Mouse (Mus musculus) testis, postnatal 14 days (tissue): ENCODE measurements around the gene Rab6a.

ENCODE experiments used
- DNase-seq: peaks from one replicate; pipeline ENCODE4 v3.0.0; 2021; ENCODE audit warnings: low spot score

Rab6a gene

DNA sequence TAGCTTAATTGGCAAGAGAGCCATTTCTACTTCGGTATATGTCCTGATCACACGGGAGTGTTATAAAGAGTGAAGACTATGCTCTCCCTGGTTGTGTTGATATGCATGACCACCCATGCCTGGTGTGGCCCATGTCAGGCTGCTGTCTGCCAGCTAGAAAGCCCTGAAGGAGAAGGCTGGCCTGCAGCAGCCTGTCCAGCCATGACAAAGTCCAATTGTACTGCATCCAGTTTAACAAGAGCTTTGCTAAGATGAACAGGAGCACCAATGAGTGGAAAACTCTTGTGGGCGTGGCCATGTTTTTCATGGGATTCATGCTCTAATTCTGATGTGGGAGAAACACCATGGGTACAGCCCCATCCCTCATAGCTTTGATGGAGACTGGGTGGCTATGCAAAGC is 17.3 kb downstream of the Rab6a start:
- DNase-seq = no peak

DNA sequence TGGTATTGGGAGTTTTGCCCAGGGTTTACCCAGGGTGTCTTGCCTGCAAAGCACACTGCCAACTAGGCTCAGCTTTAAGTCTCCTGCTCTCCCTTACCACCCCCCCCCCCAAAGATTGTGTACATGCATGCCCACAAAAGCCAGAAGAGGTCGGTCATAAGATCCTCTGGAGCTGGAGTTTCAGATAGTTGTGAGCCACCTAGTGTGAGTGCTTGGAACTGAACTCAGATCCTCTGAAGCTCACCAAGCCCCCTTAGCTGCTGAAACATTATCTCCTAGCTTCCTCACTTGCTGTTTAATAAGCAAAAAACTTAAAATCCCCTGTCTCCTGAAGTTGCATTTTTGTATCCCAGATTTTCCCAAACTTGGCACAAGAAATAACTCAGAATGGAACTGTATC is 30.4 kb downstream of the Rab6a start:
- no peak for DNase-seq

DNA sequence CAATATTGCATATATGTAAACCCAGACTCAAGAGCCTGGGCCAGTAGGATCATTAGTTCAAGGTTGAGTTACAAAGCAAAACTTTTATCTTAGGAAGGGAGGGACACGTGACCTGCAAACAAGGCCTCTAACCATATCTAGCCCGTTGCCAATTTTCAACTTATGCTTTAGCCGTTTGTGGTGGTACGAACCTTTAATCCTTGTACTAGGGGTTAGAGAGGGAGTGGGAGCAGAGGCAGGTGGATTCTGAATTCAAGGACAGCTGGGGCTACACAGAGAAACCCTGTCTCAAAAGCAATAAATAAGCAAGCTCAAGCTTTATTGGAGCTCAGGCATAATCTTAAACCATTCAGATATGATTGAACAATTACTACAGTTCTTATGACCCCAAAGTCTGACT is 35.2 kb downstream of the Rab6a start:
- no peak for DNase-seq

DNA sequence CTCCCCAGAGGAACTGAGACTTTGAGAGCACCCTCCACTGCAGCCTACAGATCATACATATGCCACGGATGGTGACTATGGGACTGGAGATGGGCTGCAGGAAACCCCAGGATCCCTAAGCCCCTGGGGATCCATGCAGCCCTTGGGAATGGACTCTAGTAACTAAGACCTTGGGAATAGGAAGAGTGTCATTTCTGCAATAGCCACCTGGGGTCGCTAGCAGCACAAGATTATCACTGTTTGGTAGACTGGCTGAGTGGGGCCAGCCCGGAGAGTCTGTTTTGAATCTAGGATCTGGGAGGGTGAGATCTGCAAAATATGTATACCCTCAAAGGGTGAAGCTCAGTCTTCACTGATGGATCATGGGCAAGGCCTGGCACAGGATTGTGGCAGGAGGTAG is 37.9 kb downstream of the Rab6a start:
- no peak for DNase-seq

DNA sequence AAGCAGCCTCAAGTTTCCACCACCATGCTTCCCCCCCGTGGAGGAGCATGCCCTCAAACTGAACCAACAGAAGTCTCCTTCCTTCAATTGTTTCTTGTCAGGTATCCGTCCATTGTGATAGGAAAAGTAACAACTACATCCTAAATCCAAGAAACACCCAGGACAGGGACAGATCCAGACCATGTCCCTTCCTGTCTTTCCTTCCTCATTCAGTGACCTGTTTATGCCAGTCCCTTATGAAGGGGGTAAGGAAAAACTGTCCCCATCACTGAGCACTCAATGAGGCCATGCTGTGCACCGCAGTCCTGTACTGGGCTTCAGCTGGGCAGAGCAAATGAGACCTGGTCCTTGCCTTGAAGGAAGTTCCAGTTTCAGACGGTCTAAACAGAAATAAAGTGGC is 41.9 kb downstream of the Rab6a start:
- no peak for DNase-seq

DNA sequence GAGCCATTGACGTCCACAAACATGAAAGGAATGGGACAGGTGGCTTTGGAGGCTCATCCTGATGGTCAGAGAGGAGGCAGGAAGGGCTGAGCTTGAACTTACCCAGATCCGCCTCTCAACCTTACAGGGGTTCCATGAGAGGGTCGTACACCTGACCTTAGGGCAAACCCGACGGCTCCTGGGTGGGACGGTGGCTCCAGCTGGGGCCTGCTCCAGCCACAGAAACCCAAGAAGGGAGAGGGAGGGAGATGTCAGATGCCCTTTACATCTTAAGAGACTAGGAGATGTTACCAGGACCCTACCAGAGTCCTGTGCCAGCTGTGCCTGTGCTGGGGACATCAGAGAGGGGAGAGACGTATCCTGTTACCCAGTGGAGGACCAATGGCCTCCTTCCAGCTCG is 42.6 kb downstream of the Rab6a start:
- DNase-seq = no peak

DNA sequence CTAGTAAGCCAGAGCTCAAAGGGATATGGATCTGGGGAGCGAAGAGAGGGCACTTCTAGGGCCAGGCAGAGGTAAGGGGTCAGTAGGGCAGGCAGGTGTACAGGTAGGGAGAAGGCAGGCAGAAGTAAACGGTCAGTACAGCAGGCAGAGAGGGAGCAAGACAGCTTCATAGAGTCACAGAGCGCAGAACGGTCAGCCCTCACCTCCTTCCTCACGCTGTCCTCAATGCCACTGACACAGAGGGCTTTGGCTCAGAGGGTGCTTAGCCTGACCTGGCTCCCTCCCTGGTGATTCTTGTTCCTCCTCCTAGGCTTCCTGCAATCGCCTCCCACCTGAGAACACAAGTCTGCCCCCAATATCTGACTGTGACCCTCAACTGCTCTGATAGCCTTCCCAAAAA is 43.2 kb downstream of the Rab6a start:
- DNase-seq = no peak

DNA sequence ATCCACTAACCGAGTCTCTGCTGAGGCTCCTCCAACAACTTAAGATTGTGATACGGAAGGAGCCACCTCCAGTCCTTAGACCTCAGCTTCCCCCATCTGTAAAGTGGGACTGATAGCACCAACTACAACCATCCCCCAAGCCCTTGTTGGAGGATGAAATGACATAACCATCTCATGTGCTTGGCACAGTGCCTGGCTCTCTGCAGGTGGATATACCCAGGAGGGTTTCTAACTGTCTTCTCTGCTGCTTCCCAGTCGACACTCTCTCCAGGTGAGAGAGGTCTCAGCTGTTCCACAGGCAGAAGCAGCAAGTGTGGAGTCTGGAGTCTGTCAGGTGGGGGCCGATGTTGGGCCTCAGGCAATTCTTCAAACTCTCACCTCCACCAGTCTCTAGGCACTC is 43.8 kb downstream of the Rab6a start:
- DNase-seq = no peak

DNA sequence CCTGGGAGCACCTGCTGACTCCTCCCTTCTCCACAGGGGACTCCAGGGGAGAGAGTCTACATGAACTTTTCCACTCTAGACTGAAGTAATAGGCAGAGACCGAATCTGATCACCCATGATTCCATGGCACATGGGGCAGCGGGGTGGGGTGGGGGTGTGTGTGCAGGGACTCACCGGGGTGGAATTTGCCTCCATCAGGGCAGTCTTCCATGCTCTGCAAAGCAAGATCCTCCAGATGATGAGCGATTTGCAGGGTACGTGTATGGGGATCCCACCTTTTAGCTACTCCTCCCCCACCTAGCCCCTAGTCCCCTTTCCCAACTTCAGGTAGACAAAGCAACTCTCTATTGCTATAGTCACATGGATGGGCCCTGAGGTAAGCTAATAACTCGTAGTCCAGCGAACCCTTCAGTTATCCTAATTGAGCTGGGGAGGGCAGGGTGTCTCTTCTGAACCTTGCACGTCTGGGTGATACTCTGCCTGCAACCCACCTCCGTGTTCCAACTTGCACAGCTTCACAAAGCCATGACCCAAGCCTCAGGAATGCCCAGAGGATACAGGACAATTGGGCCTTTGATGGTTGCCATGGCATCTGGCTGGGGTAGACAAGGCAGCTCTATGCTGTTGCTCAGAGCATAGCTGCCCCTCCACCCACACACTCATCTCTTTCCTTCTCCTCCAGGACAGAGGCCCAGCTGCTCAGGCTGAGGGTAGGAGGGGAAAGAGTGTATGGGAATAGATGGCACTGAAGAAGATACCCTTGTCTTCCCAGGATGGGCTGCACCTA is 46.5 kb downstream of the Rab6a start:
- no peak for DNase-seq

DNA sequence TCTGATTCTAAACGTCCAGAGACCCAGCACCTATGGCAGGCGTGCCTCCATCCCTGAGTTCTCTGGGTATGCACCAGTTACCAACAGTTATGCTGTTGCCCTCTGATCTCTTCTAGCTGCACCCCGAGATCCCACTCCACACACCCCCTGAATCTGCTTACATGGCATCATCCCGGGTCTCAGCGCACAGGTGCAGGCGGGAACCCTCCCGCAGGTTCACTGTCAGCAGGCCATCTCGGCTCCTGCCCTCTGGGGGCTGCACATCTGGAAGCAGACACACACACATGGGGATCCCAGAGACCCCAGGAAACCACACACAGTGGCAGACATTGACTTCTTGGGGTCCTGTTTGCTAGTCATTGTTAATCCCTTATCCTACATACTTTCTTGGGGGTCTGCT is 47.2 kb downstream of the Rab6a start:
- no peak for DNase-seq

DNA sequence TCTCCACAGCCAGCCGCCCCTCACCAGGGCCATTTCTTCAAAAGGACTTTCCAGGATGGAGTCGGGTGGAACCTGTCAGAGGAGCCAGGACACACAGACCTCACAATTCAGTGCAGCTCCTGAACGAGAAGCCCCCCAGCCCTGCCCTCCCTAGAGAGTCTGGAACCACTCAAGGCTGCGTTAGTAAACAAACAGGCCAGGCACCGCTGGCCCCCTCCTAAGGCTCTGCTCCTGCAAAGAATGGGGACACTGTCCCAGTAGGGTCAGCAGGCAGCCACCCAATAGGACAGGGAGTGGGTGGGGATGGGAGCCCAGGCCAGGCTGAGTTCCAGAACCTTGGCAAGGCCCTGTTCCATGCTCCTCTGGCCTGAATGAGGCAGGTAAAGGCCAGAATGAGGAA is 49.5 kb downstream of the Rab6a start:
- DNase-seq = no peak

DNA sequence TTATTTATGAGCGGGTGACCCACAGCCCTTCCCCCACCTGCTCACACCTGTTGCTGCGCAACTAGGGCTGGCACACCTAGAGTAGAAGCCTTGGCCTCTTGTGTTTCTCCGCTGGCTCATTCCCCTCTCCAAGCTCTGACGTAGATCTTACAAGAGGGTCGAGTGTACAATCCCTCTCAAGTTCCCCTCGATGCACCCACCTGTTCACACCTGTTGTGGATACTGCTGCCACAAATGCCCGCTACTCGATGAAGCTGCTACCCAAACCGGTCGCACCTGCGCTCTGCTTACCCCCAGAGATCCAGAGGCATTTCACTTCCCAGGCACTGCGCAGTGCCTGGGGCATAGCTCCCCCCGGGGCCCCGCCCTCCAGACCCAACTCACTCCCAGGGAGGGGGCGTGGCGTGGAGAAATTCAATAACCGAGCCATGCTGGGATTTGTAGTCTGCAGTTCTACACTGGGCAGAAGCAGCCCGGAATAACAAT is 50.9 kb downstream of the Rab6a start:
- DNase-seq = no peak

DNA sequence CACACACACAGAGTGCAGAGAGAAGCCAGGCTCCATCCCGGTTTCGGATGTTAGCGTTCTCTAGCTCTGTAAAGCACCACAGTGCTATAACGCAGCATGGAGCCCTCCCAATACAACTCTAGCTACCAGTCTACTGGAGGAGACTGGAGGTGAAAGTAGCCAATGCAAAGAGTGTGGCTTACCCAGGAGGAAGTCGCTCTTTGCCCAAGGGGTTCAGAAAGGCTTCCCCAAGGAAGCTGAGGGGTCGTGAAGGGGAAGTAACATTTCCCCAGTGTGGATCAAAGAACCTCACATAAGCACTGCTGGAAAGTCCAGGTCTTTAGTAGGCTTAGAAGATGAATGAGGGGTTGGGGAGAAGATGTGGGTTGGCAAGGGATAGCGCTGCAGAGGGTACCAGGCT is 54.1 kb downstream of the Rab6a start:
- no peak for DNase-seq

DNA sequence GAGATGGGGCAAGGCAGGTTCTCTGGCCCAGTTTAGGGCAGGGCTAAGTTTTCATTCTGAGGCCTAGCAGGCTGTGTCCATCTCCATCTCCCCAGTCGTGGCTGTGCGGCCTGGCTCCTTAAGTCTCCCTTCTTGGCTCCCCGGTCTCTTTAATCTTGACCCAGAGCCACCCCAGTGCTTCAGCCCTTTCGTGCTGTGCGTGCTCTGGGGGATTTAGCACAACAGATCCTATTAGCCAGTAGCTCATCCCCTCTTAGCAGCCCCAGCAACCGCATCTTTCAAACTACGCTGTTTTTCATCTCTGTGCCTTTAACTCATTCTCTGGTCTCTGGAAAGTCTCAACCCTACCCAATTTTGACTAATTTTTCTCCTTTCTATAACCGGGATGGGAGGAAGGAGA is 55.0 kb downstream of the Rab6a start, which contains the start of gene Plekhb1:
TSS of gene Plekhb1 (minus strand) at position 184 of the 400 bp plus-strand sequence.
- no peak for DNase-seq

DNA sequence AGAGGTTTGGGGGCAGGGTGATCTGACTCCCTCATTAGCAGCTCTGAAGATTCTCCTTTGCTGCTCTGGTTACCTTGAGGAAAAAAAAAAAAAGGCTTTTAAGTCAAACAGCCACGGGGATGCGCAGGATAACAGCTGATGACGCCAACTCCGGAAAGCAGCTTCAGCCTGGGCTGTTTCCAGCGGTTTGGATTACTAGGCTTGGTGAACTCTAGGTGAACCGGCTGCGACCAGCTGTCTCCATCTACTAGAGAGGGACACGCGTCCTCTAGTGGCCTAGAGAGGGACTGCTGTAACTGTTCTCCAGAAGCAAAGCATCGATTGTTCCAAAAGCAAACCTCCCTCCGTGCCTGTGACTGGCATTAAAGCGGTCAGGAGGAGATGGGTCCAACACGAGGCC is 56.0 kb downstream of the Rab6a start:
- peak; percentile 78 for DNase-seq

DNA sequence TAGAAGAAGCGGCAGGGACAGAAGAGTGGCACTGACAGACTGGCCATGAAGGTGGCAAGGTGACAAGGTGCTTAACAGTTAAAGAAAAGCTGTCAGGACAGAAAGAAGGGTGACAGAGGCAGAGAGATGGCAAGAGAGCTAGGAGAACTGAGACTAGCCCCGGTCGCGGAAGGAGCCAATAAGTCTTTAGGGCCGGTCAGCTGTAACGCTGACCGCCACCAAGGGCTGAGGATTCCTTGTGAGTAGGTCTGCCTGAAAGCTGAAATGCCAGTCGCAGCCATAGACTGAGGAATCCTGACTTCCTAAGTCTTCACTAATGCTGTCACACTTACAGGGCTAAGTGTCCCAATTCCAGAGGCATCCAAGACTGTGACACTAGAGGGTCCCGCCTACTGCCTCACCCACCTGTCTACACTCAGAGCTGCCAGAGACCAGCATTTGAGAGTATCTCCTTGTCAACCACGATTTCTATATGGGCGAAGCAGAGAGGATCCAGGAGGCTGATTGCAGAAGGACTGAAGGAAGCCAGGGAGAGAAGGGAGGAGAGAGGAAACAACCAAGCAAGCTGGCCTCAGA is 56.6 kb downstream of the Rab6a start:
- DNase-seq = no peak

DNA sequence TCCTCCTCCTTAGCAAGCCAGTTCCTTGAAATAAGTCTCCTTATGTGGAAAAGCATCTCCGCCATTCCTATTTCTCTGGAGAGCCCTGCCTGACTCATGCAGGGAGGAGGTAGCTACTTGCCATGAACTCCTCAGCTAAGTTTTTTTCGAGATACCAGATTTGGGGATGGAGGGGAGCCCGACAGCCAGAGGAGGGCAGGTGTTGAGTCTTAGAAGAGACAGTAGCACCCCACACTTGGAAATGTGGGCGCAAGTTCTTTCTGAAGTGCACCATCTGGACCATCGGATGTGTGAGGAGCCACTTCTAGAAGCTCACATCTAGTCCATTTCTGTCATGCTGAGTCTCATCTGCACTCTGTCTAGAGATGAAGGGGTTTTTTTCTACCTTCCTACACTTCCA is 63.4 kb downstream of the Rab6a start:
- no peak for DNase-seq

DNA sequence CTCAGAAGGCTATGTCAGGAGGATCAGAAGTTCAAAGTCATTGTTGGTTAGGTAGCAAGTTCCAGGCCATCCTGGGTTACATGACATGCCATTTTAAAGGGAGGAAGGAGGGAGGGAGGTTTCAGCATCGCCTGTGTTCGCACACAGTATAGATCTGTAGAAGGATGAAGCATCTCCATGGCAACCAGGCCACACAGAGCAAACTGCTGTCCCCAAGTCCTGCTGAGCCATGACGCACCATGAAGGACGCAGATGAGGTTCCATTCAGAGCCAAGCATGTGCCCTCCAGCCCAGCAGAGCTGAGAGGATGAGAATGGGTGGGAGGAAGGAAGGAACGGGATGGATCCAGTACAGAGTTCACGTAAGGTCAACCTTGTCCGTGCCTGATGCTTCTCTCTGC is 66.2 kb downstream of the Rab6a start:
- DNase-seq = no peak

DNA sequence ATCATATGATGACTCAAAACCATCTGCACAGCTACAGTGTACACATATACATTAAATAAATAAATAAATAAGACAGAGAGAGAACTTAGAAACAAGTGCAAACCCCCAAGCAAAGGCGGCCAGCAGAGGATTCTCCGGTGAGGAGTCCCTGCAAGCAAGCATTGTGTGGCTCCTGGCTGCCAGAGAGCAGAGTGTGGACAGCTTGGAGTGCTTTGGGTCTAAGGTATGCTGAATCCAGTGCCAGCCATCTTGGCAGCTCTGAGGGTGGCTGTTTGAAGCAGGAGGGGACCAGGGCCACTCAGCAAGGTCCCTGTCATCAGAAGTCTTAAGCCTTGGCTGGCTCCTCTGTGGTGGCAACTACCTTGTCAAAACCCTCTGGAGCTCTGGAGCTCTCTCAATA is 67.7 kb downstream of the Rab6a start:
- DNase-seq = no peak

DNA sequence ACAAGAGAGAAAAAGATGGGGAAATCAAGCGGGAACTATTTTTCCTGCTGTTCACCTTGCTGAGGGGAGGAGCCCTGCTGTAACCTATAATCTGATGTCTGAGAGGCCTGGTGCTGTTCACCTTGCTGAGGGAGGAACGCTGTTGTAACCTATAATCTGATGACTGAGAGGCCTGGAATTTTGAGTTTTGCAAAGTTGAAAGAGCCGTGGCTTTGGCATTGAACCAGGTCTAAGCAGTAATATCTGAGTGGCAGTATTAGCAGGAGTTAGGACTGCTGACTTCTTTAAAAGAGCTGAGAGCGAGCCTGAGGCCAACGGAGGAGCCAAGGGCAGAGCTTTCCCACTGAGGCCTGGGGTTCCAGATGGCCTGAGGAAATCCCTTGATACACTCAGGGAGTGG is 70.8 kb downstream of the Rab6a start:
- no peak for DNase-seq

DNA sequence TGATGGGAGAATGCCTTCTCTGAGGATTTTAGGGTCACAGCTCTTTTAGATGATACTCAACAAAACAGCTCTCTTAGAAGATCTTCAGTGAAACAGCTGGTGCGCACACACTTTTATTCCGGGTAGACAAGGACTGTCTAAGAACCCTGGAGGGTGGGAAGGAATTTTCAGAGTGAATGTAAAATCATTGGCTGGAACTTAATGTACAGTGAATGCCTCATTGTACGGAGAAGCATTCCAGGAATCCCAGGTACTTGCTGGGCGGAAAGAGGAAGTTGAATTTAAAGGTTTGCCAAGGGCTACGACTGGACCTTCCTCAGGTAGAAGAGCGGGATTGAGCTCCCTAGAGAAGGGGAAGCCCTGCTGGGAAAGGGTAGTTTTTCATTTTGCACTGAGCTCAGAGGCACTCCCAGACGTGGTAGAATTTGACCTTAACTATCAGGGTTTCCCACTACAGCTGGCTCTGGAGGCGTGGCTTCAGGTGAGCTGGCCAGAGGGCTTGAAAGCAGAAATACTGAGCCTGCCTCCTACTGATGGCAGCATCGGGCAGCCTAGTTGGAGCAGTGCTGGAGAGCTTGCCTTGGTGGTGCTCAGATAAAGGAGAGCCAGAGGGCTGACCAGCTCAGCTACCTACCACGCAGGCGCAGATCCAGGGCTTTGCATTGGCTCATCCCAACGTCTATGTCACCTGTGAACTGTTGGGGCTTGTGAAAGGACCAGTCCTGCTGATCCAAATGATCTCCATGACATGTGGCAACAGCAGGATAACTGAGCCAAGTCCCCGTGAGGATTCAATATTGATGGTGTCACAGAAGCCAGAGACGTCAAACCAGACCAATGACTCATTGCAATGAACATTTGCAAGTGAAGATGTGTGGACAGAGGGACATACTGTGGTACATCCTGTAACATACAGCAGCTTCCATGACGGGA is 72.0 kb downstream of the Rab6a start:
- no peak for DNase-seq

DNA sequence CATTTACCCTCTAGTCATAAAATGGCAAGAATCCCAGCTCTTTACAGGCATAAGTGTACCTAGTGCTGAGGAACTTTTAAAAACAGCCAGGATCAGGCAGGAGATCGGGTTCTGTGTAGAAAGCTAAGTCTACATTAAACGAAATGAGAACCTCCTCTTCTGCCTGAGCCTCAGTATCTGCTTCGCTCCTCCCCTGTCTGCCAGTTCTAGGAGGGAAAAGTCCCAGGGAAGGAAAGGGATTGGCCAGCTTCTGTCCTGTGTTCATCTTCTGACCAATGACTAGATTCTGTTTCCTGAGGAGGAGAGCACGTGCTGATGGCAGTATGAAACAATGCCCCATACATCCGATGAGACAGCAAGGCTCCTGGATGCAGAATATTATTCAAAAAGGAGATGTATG is 73.9 kb downstream of the Rab6a start:
- DNase-seq = no peak

DNA sequence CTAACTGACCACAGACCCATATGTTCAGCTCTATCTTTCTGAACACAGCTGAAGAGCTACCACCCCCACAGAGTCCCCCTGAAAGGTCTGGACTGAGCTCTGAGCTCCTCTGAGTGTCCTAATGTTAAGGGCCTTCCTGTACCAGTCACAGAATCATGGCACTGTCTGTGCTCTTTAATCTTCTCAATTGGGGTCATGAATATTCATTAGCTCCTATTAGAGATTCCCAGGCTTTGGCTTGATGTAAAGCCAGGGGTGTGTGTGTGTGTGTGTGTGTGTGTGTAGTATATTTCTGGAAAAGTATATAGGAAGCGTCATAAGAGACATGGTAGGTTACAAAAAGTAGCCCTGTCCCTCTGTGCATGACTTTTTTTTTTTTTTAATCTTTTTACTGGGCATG is 76.0 kb downstream of the Rab6a start:
- no peak for DNase-seq
